Mouse (Mus musculus) ovary, postnatal 14 days (tissue): ENCODE data around the gene Capn5.

Experiments used
- DNase-seq: peaks from one replicate; pipeline ENCODE4 v3.0.0; 2022; ENCODE audit warnings: low spot score

Gene Capn5

DNA sequence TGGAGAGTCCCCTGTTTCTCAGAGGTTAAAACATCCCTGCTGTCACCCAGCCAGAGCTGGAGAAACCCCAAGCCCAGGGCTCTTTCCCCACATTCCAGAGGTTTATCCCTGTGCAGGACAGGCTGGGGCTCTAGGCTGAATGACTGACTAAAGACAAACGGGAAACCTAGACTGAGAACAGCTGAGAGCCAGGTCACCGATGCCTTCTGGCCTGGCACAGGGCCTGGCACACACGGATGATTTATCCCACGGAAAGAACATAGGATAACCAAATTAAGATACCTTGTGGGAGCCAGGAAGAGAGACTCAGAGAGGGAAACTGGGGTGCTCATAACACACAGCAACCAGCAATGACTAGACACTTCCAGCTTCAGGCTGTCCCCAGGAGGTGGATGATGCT lies 68.3 kb downstream of the Capn5 start:
- no peak for DNase-seq

DNA sequence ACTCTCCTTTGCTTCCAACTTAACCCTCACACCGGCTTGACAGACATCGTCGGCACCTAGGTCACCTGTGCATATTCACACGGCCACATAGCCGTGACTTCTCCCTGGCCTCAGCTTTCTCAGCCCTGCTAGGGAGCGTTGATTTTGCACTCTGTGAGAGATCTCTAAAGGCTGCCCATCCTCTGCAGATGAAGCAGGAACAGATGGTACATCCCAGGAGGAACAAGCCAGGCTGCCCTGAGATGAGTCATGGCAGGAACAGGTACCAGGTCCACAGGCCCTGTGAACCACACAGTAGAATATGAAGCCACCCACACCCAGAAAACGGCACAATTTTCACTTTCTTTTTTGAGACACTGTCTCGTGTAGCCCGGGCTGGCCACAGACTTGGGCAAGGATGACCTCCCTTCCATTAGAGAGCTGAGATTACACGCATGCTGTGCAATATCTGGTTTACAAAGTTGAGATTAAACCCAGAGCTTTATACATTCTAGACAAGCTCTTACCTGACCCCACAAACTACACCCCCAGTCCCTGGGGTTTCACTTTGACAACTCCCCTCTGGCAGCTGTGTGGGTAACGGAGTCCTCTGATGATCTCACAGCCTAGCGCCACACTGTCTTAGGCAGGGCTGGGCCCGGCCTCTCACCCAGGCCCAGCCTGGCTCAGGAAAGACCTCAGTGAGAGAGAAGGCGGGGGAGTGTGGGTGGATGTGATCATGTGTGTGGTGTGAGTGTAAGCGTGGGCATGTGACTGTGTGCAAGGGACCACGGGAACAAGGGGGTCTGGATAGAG lies 69.2 kb downstream of the Capn5 start:
- DNase-seq, result no peak

DNA sequence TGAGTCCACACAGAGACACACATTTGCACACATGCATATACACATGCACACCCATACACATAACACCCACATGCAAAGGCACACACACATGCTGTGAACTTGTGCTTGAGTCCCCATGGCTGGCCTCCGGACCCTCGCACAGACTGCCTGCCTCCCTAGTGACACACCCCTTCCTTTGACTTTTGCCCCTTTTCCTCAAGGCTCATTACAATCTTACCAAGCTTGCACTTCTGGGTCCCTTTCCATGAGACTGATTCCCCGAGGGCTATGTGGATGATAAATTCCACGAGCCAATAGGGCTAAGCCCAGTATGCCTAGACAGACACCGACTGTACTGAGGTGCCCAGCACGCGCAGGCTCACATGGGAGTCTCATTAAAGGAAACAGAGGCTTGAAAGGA lies 71.8 kb downstream of the Capn5 start:
- DNase-seq, result no peak

DNA sequence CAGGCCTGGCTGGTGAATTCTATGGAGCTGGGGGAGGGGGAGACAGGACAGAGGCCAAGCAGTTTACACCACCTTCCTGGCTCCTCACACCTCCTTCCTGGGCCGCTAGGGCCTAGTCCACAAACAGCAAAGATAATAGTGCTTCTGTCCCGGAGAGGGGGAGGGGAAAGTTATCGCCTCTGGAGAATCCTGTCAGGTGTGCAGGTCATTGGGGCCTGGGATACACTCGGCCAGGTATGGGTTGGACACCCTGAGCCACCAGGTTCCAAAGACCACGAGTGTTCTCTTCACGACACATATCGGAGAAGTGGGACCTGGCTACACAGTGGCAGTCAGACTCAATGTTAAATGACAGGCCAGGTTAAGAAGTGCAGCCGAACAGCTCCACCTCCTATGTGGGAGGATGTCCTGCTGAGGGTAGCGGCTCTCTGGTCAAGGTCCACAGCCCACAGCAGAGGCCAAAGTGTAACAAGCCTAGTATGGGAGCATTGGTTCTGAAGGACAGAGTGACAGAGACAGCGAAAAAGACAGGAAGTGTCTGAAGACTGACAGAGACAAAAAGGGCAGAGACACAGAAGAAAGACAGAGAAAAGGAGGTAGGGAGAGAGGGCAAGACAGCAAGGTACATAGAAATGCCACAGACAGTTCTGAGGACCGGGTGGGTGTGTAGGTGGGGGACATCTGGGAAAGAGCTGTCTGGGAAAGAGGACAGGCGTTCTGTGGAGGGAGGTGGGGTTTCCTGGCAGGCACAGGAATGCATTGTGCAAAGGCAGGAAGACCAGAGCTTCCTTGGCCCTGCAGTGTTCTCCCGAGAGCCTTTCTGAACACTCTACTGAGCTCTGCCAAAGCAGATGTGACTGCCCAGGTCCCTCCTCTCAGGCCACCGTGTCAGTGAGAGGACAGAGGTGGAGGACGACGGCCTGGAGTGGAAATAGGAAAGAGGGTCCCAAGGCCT lies 73.3 kb downstream of the Capn5 start:
- DNase-seq, result no peak

DNA sequence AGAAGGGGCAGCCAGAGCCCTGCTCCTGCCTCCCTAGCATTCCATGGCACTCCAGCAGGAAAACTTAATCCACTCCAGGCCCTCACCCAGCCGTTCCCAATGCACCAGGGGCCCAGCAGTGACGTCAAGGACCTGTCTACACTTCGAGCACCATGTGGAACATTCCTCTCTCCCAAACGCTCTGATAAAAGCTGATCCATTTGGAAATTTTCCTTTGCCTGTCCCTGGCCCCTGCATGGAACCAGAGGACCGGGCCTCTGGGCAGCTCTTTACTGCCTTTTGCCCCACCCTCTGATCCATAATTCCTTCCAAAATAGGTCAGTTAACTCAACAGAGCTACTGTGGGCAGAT lies 74.2 kb downstream of the Capn5 start:
- DNase-seq, result no peak

DNA sequence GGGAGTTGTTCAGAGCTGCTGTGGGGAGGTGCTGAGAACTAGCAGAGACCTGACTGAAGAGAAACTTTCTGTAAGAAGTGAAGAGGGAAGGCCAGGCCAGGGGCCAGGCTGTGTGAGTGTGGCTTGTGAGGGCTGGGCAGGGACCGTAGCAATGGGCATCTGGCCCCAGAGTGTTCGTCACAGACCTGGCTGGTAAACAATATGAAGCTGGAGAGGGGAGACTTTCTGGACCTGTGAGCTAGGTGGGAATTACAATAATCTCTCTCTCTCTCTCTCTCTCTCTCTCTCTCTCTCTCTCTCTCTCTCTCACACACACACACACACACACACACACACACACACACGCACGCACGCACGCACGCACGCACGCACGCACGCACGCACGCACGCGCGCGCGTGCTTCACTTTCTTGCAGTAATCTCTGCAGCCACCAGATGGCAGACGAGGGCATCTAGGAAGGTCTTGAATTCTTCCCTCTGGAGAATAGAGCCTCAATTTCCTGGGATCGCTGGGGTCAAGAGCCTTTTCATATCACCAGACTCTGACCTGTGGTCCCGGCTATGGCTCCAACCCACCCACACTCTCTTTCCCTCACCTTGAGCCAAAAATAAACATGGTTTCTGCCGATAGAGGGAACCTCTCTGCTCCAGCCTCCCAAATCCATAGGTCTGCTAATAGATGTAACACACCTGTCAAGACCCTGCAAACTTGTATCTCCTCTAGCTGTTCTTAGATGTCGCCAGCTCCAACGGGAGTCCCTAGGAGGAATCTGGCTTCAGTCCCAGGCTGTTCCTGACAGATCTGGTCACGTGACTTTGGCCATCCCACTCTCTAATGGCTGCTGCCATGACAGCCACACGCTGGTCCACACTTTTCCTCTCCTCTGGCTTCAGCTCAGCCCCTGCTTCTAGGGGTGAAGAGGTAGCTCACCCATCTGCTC lies 74.8 kb downstream of the Capn5 start:
- DNase-seq, result peak; percentile 85

DNA sequence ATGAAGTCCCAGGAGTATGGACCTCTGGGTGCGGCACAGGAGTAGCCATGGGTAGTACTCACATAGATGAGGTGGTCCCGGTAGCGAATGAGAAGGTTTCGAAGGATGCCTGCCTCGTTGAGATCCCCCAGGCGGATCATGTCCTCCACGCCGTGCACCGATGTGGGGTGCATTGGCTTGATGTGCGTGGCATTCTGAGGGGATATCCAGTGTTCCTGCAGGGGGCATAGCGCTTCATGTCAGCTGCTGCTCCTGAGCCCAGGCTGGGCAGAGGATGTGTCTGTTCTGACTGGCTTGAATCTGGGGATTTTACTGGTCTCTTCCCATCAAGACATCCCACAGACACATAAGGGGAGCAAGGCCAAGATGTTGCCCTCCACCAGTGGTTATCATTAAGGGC lies 75.6 kb downstream of the Capn5 start:
- DNase-seq, result no peak

DNA sequence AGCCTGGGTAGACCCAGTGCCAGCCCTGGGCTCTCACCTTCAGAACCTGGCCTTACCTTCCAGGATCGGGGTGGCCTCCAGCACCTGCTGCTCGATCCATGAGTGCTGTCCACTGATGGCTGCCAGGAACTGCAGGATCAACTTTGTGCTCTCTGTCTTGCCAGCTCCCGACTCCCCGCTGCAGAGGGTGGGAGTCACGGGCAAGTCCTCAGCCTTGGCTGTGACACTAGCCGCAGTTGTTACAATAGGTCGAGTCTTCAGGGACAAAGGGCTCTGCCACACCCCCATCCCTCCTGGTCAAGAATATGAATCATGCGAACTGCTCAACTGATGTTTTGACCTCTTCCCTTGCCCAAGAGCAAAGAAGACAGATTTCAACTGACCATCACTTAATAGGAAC lies 80.5 kb downstream of the Capn5 start:
- DNase-seq, result no peak

DNA sequence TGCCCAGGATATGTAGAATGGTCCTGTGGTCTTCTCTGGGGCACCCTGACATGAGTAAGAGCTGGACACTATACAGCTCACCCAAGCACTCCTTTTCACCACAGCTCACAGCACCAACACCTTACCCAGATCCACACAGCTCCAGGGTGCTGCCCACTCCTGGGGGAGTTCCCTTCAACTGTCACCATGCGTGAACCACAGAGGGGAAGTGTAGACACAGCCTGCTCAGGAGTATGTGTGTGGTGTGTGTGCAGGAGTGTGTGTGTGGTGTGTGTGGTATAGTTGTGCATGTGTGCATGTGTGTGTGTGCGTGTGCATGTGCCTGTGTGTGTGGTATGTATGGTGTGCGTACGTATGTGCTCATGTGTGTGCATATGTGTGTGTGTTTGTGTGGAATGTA lies 82.2 kb downstream of the Capn5 start:
- no peak for DNase-seq

DNA sequence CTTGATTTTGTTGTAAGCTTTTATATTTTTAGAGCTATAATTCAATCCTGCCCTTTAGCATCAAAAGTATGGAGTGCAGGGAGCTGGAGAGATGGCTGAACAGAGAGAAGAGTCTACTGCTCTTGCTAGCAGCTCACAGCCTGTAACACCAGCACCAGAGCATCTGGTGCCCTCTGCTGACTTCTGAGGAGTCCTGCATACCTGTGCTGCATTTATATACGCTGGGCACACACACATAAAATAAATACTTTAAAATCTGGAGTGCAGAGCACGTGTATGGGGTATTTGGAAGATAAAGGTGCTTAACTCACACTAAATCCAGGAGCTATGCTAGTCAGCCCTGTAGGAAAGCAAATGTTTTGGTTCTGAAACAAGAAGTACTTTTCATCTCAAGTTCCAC lies 91.7 kb downstream of the Capn5 start:
- DNase-seq, result no peak

DNA sequence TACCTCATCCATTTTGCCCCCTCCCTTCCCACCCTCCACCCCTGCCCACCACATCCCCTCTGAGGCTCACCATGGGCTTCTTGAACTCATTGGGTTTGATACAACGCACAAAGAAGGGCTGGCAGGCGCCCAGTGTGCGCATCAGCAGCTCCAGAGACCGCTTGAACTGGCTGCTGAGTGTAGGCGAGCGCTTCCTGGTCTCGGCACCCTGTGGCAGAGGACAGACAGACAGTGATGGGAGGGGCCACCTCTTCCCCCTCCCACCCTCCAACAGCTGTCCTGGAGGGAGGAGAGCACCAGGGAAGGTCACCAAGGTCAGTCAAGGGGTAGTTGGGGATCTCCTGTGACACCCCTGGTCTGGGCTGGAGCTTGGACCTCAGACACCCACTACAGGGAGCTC lies 92.8 kb downstream of the Capn5 start:
- no peak for DNase-seq

DNA sequence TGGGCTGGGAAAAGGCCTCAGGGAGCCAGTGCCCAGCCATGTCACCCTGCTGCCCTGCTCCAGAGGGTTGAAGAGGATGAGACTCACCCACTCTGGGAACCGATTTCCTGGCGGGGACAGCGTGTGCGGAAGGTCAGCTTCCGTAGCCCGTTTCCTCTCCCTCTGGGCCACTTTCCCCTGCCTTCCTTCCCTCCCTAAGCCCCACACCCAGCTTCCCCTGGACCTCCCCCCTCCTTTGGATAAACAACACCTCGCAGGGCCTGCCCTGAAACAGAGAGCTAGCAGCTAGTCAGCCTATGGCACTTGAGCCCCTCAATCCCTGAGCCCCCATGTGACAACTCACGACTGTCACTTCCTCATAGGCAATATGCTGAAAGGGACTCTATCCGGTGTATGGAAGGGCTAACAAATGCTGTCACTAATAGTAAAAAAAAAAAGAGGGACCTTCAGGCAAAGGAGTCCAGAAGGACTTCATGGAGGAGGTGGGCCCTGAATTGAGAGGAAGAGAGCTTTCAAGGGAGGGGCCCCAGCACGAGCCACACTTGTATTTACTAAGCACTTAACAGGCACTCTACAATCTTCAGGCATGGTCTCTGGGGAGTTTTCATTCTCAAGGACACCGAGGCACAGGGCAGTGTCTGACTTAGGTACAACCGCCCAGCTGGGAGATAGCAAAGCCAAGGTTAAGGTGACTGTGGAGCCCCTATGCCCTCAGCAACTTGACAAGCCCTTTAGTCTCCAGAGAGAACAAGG lies 93.4 kb downstream of the Capn5 start:
- DNase-seq, result no peak

DNA sequence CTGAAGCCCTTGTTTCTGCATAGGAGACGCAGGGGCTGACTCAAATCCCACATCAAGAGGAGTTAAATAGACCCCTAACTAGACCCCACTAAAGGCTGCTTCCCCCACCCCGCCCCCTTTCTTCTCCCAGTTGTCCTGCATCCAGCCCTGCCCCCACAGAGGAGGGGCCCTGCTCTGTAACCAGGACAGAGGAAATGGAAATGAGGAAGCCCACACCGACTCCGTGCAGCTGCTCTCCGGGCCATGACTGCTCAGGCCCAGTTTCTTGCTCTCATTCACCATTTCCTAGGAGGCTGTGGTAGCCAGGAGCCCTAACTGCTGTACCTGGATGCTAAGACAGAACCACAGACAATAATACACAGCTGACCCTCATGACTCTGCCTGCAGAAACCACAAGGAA lies 95.7 kb downstream of the Capn5 start:
- DNase-seq, result no peak

DNA sequence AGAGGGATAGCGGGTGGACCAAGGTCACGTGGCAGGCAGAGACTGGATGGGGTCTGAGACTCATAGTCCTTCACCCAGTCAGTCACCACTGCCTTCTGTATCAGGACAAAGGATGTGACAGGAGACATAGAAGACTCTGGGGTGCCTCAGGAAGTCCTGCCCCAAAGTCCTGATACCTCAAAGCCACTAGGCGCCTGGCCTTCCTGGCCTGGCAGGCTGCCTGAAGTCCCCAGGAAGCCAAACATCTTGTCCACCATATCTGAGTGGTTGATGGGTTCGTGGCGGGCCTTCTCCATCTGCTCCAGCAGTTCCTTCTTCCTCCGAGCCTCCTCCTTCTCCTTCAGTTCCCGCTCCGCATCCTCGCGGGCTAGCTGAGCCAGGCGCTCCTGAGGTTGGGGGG lies 100.6 kb downstream of the Capn5 start:
- no peak for DNase-seq

DNA sequence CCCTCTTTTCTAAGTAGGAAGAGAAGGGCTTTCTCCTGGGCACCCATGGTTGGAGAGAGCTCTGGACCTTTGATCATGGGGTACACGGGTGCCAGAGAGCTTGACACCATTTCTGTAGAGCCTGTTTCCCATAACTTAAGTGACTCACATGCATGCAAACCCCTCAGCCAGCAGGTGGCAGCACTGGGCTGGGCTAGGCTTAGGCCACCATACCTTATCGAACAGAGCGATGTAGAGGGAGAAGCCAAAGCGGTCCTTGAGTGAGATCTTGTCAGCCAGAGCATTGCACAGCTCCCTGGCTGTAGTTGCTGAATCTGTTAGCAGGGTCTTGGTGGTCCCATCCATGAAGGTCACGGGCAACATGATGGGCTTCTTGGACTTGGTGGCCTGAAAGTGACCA lies 106.5 kb downstream of the Capn5 start:
- DNase-seq, result peak; percentile 86
